Mouse (Mus musculus): ENCODE measurements around the gene Fam184a. TPM values are rescaled to one million over a fixed set of nuclear protein-coding genes. Genes with fewer than 3 reads are reported as not detected.

Gene Fam184a
- polyA plus RNA-seq, 1 experiment from 2014 or later: 4.5 TPM

DNA sequence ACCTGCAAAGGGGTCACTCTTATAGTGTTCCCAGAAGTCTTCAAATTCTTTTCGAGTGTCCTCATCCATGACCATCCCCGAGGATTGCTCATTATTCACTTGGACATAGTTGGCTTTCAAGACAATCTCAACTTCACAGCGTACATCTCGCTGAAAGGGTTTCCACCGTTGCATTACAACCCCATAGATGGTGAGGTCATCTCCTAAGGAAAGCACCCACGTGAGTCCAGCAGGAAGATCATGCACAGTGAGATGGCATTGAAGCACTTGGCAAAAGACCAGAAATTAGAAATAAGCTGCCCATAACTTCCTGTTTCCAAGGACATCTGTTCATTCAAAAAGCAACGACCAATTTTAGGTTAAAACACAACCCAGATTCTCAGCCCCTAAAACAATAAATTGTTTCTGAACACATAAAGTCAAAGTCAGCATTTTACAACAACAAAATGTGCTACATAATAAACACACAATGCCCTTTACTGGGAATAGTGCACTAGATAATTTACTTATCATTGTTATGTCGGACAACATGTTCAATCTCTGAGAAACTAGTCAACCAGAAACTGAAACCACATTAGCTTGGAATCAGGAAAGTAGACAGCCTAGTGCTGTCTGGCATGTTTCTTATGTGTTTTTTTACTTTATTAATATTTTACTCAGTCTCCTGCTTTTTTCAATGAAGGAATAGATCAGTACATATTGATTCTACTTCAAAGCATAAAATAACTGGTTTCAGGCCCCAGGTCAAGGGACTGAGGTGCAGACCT is 134.9 kb downstream of the Fam184a start:
- H3K4me3 ChIP-seq: no peak overlapping the region
- H3K36me3 ChIP-seq (replicated peaks): peaks cover 85% of the 10 kb centered on the region
- no peaks in the 10 kb centered on the region for H3K4me1 ChIP-seq
- no peak for DNase-seq (ENCODE audit: low spot score)
- WGBS: 92% methylated on average over 8 of the region's 8 CpGs
- no peak overlapping the region for H3K27ac ChIP-seq (replicated peaks)
- H3K9me3 ChIP-seq: no peaks in the 10 kb centered on the region
- no peaks in the 10 kb centered on the region for H3K27me3 ChIP-seq (replicated peaks; ENCODE audit: low read depth, poor library complexity, severe bottlenecking)

DNA sequence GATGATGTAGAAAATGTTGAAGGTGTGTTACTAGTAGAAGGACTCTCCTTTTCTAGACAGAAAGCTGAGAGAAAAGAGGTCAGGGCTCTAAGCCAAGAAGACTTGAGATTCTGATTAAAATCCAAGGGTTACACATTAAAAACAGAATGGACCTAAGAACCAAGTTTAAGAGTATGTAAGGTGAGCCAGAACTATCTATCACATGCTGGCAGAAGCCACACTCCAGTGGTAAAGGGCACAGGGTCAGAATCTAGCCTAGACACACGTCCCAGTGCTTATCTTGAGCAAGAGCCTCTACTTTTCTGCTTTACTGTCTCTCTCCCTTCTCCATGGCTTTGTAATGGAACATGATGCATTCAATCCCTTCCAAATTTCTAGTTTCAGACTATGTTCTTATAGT is 137.0 kb downstream of the Fam184a start:
- Histone ChIP-seq H3K4me1 (no peaks in the 10 kb centered on the region), H3K27me3 (replicated peaks; ENCODE audit: low read depth, poor library complexity, severe bottlenecking) (no peaks in the 10 kb centered on the region), H3K36me3 (replicated peaks) (peaks cover 82% of the 10 kb centered on the region), H3K27ac (replicated peaks) (no peak overlapping the region), H3K4me3 (no peak overlapping the region), H3K9me3 (no peaks in the 10 kb centered on the region)
- whole genome bisulfite sequencing: 77% methylated on average over 1 of the region's 1 CpGs
- DNase-seq (ENCODE audit: low spot score): no peak

DNA sequence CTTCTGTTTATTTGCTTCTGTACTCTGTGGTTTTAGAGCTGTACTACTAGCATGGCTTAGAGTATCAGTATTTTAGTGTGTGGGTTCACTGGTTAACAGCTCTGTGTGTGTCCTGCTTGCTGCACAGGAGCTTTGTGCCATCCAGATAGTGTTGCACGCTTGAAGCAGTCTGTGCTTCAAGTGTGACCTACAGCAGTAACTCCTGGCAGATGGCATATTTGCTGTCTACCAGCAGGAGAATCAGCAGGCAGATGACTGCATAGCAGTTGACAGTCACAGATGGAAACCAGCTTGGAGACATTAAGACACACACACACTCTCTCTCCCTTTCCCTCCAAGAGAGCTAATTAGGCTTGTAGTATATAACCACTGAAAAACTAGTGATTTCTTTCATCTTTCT is 138.8 kb downstream of the Fam184a start:
- Histone ChIP-seq H3K9me3 (no peaks in the 10 kb centered on the region), H3K36me3 (replicated peaks) (peaks cover 94% of the 10 kb centered on the region), H3K27me3 (replicated peaks; ENCODE audit: low read depth, poor library complexity, severe bottlenecking) (no peaks in the 10 kb centered on the region), H3K27ac (replicated peaks) (no peak overlapping the region), H3K4me3 (no peak overlapping the region), H3K4me1 (no peaks in the 10 kb centered on the region)
- DNase-seq (ENCODE audit: low spot score): no peak
- WGBS: 79% methylated on average over 1 of the region's 1 CpGs

DNA sequence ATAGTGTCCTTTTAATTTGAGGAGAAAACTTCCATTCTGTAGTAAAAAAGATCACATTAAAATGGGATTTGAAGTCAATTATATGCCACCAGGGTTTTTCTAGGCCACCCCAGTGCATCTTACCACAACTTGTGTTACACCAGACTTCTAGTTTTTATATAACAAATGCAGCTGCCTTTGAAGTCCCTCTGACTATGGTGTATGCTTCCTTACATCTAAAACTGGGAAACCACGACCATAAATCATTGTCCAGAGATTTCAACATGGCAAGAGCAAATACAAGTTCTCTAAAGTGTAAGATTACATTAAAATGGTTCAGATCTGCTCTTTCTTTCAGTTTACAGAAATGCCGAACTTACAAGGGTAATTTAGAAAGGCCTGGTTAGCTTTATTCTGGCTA is 142.6 kb downstream of the Fam184a start:
- no peaks in the 10 kb centered on the region for H3K4me1 ChIP-seq
- no peaks in the 10 kb centered on the region for H3K27me3 ChIP-seq (replicated peaks; ENCODE audit: low read depth, poor library complexity, severe bottlenecking)
- no peak overlapping the region for H3K27ac ChIP-seq (replicated peaks)
- H3K4me3 ChIP-seq: no peak overlapping the region
- H3K36me3 ChIP-seq (replicated peaks): peaks cover 94% of the 10 kb centered on the region
- WGBS: 90% methylated on average over 2 of the region's 2 CpGs
- DNase-seq (ENCODE audit: low spot score): no peak
- H3K9me3 ChIP-seq: no peaks in the 10 kb centered on the region

DNA sequence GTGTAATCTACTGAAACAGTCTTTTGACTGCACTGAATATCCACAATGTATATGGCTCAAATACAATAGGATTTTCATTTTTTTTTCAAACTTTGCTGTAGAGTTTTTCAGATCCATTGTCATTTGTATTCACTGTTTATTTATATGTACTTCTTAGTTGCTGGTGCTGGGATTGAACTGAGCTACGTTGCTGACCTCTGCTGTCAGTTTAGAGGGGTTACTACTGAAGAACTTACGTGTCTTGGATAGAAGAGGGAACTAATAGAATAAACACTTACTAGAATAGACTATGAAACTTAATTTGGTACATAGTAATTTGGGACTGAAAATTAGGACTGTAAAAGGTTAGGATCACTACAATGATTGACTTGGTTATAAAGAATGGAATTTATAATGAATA is 145.6 kb downstream of the Fam184a start:
- H3K9me3 ChIP-seq: no peaks in the 10 kb centered on the region
- H3K4me1 ChIP-seq: no peaks in the 10 kb centered on the region
- peaks cover 94% of the 10 kb centered on the region for H3K36me3 ChIP-seq (replicated peaks)
- H3K4me3 ChIP-seq: no peak overlapping the region
- DNase-seq (ENCODE audit: low spot score): no peak
- 78% methylated on average over 2 of the region's 2 CpGs for WGBS
- no peak overlapping the region for H3K27ac ChIP-seq (replicated peaks)
- no peaks in the 10 kb centered on the region for H3K27me3 ChIP-seq (replicated peaks; ENCODE audit: low read depth, poor library complexity, severe bottlenecking)

DNA sequence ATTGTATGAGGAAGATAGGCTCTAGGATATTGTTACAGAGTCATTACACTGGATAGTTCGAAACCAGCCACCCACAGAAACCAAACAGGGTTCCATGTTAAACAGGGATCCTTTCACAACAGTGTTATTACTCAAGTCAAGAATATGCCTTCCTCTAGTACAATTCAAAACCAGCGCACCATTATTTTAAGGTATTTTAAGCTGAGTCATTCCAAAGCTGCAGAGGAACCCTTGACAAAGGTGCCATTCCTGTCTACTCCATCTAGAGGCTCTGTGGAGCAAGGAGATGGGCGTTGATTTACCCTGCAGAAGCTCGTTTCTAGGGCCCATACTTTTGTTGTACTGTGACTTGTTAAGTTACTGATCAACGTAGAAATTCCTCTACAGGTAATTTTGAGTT is 152.1 kb downstream of the Fam184a start:
- Histone ChIP-seq H3K27me3 (replicated peaks; ENCODE audit: low read depth, poor library complexity, severe bottlenecking) (no peaks in the 10 kb centered on the region), H3K4me3 (peak overlapping the region; percentile 95), H3K36me3 (replicated peaks) (peaks cover 44% of the 10 kb centered on the region), H3K27ac (replicated peaks) (0 out of 2 replicates have a peak overlapping the region, but pooled peaks have one; percentile 2), H3K9me3 (no peaks in the 10 kb centered on the region), H3K4me1 (peaks cover 25% of the 10 kb centered on the region)
- WGBS: 57% methylated on average over 5 of the region's 5 CpGs
- peak; percentile 9 for DNase-seq (ENCODE audit: low spot score)

DNA sequence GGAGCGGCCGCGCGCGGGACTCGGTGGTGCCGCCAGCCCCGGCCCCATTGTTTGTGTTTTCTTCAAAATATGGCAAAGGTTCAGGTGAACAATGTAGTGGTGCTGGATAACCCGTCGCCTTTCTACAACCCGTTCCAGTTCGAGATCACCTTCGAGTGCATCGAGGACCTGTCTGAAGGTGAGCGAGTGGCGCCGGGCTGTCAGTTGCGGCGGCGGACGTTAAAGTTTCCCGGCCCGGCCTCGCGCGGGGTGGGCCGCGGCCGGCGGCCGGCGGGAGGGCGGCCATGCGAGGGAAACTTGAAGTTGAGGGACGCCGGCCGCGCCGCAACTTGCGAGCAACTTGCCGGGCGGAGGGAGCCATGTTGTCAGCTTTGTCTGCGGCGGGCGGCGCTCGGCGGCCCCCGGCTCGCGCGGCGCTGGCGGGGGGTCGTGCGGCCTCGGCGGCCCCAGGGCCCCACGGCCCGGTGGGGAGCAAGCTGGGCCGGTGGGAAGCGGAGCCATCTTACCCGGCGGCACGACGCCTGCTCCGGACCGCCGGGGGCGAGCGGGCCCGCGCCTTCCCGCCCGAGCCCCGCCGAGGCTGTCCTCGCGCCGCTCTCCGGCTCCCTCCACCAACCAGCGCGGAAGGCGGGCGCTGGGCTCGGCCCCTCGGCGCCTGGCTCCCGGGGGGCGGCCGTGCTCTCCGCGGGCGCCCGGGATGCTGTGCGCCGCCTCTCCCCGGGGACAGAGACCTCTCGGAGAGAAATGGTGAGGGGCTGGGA is 153.6 kb downstream of the Fam184a start:
- under 1% methylated on average over 99 of the region's 99 CpGs for WGBS
- Histone ChIP-seq H3K4me1 (peaks cover 25% of the 10 kb centered on the region), H3K27me3 (replicated peaks; ENCODE audit: low read depth, poor library complexity, severe bottlenecking) (no peaks in the 10 kb centered on the region), H3K27ac (replicated peaks) (peak overlapping the region; percentile 98), H3K9me3 (no peaks in the 10 kb centered on the region), H3K36me3 (replicated peaks) (peaks cover 29% of the 10 kb centered on the region), H3K4me3 (peak overlapping the region; percentile 95)
- DNase-seq (ENCODE audit: low spot score): no peak

DNA sequence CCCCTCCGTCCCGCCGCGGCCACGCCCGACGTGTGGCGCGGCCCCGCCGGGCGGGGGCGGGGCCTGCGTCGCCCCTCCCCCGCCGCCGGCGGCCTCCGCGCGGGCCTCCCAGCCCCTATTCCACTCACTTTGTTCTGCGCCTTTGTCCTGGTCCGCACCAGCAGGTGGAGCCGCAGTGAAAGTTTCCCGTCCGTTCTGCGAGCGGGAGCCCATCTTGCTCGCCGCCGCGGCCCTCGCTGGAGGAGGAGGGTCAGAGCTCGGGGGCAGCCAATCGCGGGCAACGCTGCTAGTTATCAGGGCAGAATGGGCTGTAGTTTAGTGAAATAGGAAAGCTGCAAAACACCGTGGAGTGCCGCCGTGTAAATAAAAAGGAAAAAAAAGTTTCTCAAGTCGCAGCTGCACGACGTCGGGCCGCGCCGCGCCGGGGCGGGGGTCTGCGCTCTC is 154.2 kb downstream of the Fam184a start, which contains the start of gene Asf1a:
Gene Asf1a, plus strand, starts transcription at position 81 of the 444 bp plus-strand sequence.
- Histone ChIP-seq H3K4me1 (peaks cover 25% of the 10 kb centered on the region), H3K9me3 (no peaks in the 10 kb centered on the region), H3K36me3 (replicated peaks) (peaks cover 23% of the 10 kb centered on the region), H3K27me3 (replicated peaks; ENCODE audit: low read depth, poor library complexity, severe bottlenecking) (no peaks in the 10 kb centered on the region), H3K27ac (replicated peaks) (peak within 1 kb of the TSS; percentile 98), H3K4me3 (peak within 1 kb of the TSS; percentile 95)
- under 1% methylated on average over 52 of the region's 52 CpGs for WGBS
- peak; percentile 97 for DNase-seq (ENCODE audit: low spot score)

DNA sequence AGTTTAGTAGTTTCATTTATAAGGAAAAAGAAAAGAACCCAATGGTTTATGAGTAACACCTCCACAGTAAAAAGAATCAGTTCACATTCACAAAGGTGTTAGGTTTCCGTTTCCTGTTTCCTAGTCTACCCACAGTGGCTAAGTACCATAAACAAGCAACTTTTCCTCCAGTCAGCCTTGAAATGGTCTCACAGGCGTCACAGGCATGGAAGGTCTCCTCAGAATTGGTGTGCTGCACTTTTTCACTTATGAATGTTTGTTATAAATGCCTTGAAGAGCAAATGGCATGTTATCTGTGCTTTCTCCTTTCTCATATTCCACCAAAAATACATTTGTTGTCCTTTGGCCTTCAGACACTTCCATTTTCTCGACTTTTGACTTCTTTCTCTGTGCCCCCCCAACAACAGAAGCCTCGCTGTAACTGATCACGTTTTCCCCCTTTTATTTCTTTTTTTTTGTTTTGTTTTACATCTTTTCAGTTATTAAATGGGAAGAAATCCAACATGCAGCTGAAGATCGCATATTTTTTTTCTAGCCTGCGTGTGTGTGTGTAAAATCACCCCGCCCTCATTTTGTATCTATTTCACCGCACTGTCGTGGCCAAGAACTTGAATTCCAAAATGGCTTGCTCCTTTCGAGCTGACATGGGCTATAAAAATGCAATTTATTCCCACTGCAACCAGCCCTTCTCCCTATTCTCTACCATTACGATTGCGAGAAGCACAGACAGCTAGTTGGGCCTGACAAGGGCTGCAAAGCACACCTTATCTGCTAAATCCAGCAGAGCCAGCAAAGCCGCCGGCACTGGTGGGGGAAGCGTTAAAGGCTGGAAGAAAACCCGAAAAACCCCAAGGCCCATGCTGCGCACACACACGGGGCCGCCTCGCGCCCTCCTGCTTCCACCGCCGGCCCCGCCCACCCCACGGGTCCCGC is 154.9 kb downstream of the Fam184a start:
- H3K4me3 ChIP-seq: peak overlapping the region; percentile 95
- H3K9me3 ChIP-seq: no peaks in the 10 kb centered on the region
- H3K4me1 ChIP-seq: peaks cover 25% of the 10 kb centered on the region
- H3K36me3 ChIP-seq (replicated peaks): peaks cover 17% of the 10 kb centered on the region
- H3K27me3 ChIP-seq (replicated peaks; ENCODE audit: low read depth, poor library complexity, severe bottlenecking): no peaks in the 10 kb centered on the region
- H3K27ac ChIP-seq (replicated peaks): peak overlapping the region; percentile 98
- no peak for DNase-seq (ENCODE audit: low spot score)
- WGBS: 9% methylated on average over 27 of the region's 27 CpGs

DNA sequence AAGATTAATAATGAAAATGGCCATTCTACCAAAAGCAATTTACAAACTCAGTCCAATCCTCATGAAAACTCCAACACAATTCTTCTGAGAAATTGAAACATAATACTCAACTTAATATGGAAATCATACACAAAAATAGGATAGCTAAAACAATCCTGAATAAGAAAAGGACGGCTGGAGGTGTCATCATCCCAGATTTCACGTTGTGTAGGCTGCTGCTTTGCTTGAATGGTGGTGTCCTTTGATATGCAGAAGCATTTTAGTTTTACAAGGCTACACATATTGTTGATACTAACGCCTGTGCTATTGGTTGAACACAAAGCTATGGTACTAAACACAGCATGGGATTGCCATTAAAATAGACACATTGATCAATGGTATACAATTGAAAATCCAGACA is 165.1 kb downstream of the Fam184a start:
- Histone ChIP-seq H3K36me3 (replicated peaks) (peaks cover 4% of the 10 kb centered on the region; the same call in 1 of the 2 replicates), H3K4me1 (peaks cover 6% of the 10 kb centered on the region), H3K27me3 (replicated peaks; ENCODE audit: low read depth, poor library complexity, severe bottlenecking) (no peaks in the 10 kb centered on the region), H3K27ac (replicated peaks) (no peak overlapping the region), H3K9me3 (no peaks in the 10 kb centered on the region), H3K4me3 (no peak overlapping the region)
- 82% methylated on average over 3 of the region's 3 CpGs for WGBS
- DNase-seq (ENCODE audit: low spot score): no peak

Data from embryonic facial prominence, embryonic 10.5 days (tissue).